Mouse (Mus musculus): ENCODE data around the gene Sox6. TPM values are rescaled to one million over a fixed set of nuclear protein-coding genes. Genes with fewer than 3 reads are reported as not detected.

The Sox6 gene
- total and polyA plus RNA-seq, 3 experiments = 0.09 to 1.3 (median 0.90) TPM

DNA sequence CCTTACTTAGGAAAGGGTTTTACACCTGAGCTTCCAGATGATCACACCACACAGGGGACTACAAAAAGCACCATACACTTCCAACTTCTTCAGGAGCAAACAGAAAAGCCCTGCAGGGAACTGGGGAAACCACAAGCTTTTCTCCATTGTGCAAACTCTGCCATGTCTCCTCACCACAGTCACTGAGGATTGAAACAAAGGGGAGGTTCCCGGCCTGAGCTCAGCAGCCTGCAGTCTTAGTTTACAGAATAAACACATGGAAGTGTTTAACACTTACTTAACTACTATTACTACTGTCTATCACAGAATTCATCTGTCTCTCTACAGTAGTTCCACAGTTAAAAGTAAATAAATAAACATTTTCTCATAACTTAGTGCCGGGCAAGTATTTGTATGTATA lies 498.3 kb downstream of the Sox6 start:
- H3K4me3 ChIP-seq (replicated peaks in 1 of 3; ENCODE audit: low read depth in 2 of 3, low read length in 2 of 3, poor library complexity in 1 of 3) = no peak overlapping the region
- no peaks in the 10 kb centered on the region for H3K9me3 ChIP-seq (replicated peaks; ENCODE audit: low read length)
- H3K9ac ChIP-seq (ENCODE audit: insufficient read depth, low read depth) = no peak overlapping the region
- in situ Hi-C loops (cut with MboI; ENCODE audit: low pct_ligation_motif_present, low pct_unique_long_range_greater_than_20kb, low sequenced_read_pairs) = no loop called here
- H3K27ac ChIP-seq (ENCODE audit: insufficient read depth, low read depth) = no peak overlapping the region
- no peak for TF ChIP-seq POLR2A (IDR thresholded peaks at IDR 0.05; ENCODE audit: low read depth, low read length)
- TF ChIP-seq ZKSCAN1 (IDR thresholded peaks at IDR 0.05; ENCODE audit: borderline replicate concordance, low read depth, low read length) = no peak
- no peak for TF ChIP-seq GABPA (IDR thresholded peaks at IDR 0.05; ENCODE audit: insufficient replicate concordance, low read depth, low read length)
- no peak for TF ChIP-seq SIN3A (IDR thresholded peaks at IDR 0.05; ENCODE audit: low read length)
- TF ChIP-seq JUND (conservative IDR thresholded peaks at IDR 0.05; ENCODE audit: low read depth, low read length) = no peak
- no peak for TF ChIP-seq JUN (IDR thresholded peaks at IDR 0.05; ENCODE audit: insufficient read depth, low read depth, low read length)
- no peak for TF ChIP-seq UBTF (IDR thresholded peaks at IDR 0.05; ENCODE audit: low read depth, low read length)
- no peak for TF ChIP-seq NELFE (IDR thresholded peaks at IDR 0.05; ENCODE audit: low read depth, low read length)
- TF ChIP-seq CHD2 (IDR thresholded peaks at IDR 0.05; ENCODE audit: low read length) = no peak
- no peak for TF ChIP-seq MAX (IDR thresholded peaks at IDR 0.05; ENCODE audit: low read length)
- TF ChIP-seq IRF4 (IDR thresholded peaks at IDR 0.05; ENCODE audit: low read depth, low read length) = no peak
- TF ChIP-seq MYC (IDR thresholded peaks at IDR 0.05; ENCODE audit: low read depth, low read length) = no peak
- TF ChIP-seq KAT2A (IDR thresholded peaks at IDR 0.05; ENCODE audit: insufficient replicate concordance, low read length) = no peak
- peaks cover 0 to 17% of the 10 kb centered on the region in 2 experiments; a peak in 2 of 4 replicates for H3K4me1 ChIP-seq (ENCODE audit: control insufficient read depth in 1 of 2, insufficient read depth in 2 of 2)
- H3K27me3 ChIP-seq (replicated peaks) = no peaks in the 10 kb centered on the region
- dilution Hi-C loops (cut with MboI; ENCODE audit: extremely low pct_ligation_motif_present, extremely low pct_unique_long_range_greater_than_20kb, low sequenced_read_pairs) = no loop called here
- DNase-seq (ENCODE audit: extremely low read depth) = no peak
- H3K79me2 ChIP-seq (replicated peaks; ENCODE audit: control insufficient read depth, extremely low read depth, insufficient read depth, poor library complexity, severe bottlenecking) = no peaks in the 10 kb centered on the region
- H3K4me2 ChIP-seq (ENCODE audit: insufficient read depth, low read depth, poor library complexity, severe bottlenecking) = no peak overlapping the region
- H3K36me3 ChIP-seq (replicated peaks in 1 of 2; ENCODE audit: control insufficient read depth in 1 of 2, insufficient read depth in 1 of 2, low read length in 1 of 2) = no peaks in the 10 kb centered on the region

DNA sequence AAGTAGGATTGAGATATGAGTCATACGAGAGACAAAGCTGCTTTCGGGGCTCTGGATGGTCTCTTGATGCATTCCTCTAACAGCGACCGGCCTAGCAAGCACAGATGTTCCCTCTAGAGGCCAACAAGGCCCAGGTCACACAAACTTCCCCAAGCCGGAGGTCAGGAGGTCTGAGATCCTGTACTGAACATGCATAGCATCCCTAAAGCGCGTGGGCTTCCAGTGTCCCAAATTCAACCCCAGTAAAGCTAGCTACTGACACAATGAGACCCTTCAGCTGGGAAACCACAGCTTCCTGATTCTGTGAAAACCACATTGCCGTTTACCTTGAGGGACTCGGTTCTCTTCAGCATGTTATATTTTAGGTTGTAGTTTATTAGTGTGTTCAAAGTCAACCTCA lies 499.6 kb downstream of the Sox6 start:
- Histone ChIP-seq H3K9ac (ENCODE audit: insufficient read depth, low read depth) (no peak overlapping the region), H3K4me3 (replicated peaks in 1 of 3; ENCODE audit: low read depth in 2 of 3, low read length in 2 of 3, poor library complexity in 1 of 3) (no peak overlapping the region), H3K79me2 (replicated peaks; ENCODE audit: control insufficient read depth, extremely low read depth, insufficient read depth, poor library complexity, severe bottlenecking) (no peaks in the 10 kb centered on the region), H3K36me3 (replicated peaks in 1 of 2; ENCODE audit: control insufficient read depth in 1 of 2, insufficient read depth in 1 of 2, low read length in 1 of 2) (no peaks in the 10 kb centered on the region), H3K9me3 (replicated peaks; ENCODE audit: low read length) (no peaks in the 10 kb centered on the region), H3K4me1 (ENCODE audit: control insufficient read depth in 1 of 2, insufficient read depth in 2 of 2) (peaks cover 0 to 17% of the 10 kb centered on the region in 2 experiments; a peak in 2 of 4 replicates), H3K27ac (ENCODE audit: insufficient read depth, low read depth) (no peak overlapping the region), H3K27me3 (replicated peaks) (no peaks in the 10 kb centered on the region), H3K4me2 (ENCODE audit: insufficient read depth, low read depth, poor library complexity, severe bottlenecking) (no peak overlapping the region)
- in situ Hi-C loops (cut with MboI; ENCODE audit: low pct_ligation_motif_present, low pct_unique_long_range_greater_than_20kb, low sequenced_read_pairs) = no loop called here
- dilution Hi-C loops (cut with MboI; ENCODE audit: extremely low pct_ligation_motif_present, extremely low pct_unique_long_range_greater_than_20kb, low sequenced_read_pairs) = no loop called here
- peak; percentile 38 for TF ChIP-seq RAD21 (IDR thresholded peaks at IDR 0.05; ENCODE audit: low read depth, low read length)
- TF ChIP-seq CTCF (conservative IDR thresholded peaks at IDR 0.05 in 1 of 2, IDR thresholded peaks at IDR 0.05 in 1 of 2; ENCODE audit: low read depth in 2 of 2, low read length in 2 of 2) = peak in 1 of 2 experiments; percentile 51; a peak in 2 of 4 replicates
- no peak for TF ChIP-seq TCF12 (IDR thresholded peaks at IDR 0.05; ENCODE audit: low read depth, low read length)
- TF ChIP-seq SMC3 (IDR thresholded peaks at IDR 0.05; ENCODE audit: low read depth, low read length) = peak; percentile 40
- peak; percentile 48 for DNase-seq (ENCODE audit: extremely low read depth)
